Mouse (Mus musculus): ENCODE measurements at regions not wholly inside any gene's neighbourhood (a gene's known extent, or its start where the extent isn't known, plus 50 kb on each side); places are given as distances from the start of the nearest gene placed in this dataset.

DNA sequence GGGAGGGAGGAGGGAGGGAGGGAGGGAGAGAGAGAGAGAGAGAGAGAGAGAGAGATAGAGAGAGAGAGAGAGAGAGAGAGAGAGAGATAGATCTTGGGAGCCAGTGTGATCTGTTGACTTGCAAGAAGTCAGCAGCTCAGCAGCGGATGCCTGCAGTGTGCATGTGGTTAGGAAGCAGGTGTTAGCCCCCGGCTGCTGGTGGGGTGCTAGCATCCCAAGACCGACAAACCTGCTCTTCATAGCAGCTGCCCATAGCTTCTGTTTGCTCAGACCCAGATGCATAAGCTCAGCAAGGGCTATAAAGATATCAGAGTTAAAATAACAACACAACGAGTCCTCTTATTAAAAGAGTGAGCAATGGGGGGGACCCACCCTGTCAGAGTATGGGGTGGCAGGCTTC is 88.7 kb upstream of the Hdac4 start:
- Histone ChIP-seq H3K4me1 (ENCODE audit: control insufficient read depth in 1 of 2, insufficient read depth in 2 of 2) (no peaks in the 10 kb centered on the region), H3K27ac (ENCODE audit: insufficient read depth, low read depth) (no peak overlapping the region), H3K27me3 (replicated peaks) (peaks cover 85% of the 10 kb centered on the region), H3K4me2 (ENCODE audit: insufficient read depth, low read depth, poor library complexity, severe bottlenecking) (no peak overlapping the region), H3K9ac (ENCODE audit: insufficient read depth, low read depth) (no peak overlapping the region), H3K36me3 (replicated peaks in 1 of 2; ENCODE audit: control insufficient read depth in 1 of 2, insufficient read depth in 1 of 2, low read length in 1 of 2) (no peaks in the 10 kb centered on the region), H3K9me3 (replicated peaks; ENCODE audit: low read length) (no peaks in the 10 kb centered on the region), H3K79me2 (replicated peaks; ENCODE audit: control insufficient read depth, extremely low read depth, insufficient read depth, poor library complexity, severe bottlenecking) (no peaks in the 10 kb centered on the region), H3K4me3 (replicated peaks in 1 of 3; ENCODE audit: low read depth in 2 of 3, low read length in 2 of 3, poor library complexity in 1 of 3) (no peak overlapping the region)
- no peak for TF ChIP-seq POLR2AphosphoS2 (IDR thresholded peaks at IDR 0.05; ENCODE audit: low read depth, low read length)
- TF ChIP-seq ELF1 (IDR thresholded peaks at IDR 0.05; ENCODE audit: low read depth, low read length) = no peak
- TF ChIP-seq GABPA (IDR thresholded peaks at IDR 0.05; ENCODE audit: insufficient replicate concordance, low read depth, low read length) = no peak
- TF ChIP-seq USF1 (IDR thresholded peaks at IDR 0.05; ENCODE audit: low read depth, low read length) = no peak
- DNase-seq (ENCODE audit: extremely low read depth) = no peak
- dilution Hi-C loops (cut with MboI; ENCODE audit: extremely low pct_ligation_motif_present, extremely low pct_unique_long_range_greater_than_20kb, low sequenced_read_pairs) = no loop called here
- in situ Hi-C loops (cut with MboI; ENCODE audit: low pct_ligation_motif_present, low pct_unique_long_range_greater_than_20kb, low sequenced_read_pairs) = no loop called here

DNA sequence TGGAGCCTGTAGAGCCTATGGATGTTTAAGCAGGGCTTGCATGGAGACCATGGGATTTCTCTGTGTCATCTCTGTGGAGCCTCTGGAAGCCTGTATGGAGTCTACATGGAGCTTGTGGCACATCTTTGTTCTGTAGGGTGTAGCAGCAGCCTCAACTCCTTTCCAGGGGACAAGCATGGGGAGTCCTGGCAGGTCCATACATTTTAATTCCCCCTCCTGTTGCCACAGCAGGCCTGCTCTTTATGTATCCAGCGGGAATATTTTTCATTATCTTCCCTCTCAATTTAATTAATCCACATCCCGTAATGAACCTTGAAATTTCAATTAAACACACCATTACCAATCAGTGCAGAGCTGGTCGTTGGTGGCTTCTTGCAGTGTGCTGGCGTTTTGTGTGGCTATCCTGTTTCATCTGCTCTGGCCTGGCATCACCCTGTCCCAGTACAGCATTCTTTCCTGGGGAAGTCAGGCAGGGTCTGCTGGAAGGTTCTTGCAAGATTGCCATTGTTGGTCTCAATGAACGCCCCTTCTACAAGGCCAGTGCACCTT is 81.8 kb upstream of the Hdac4 start:
- TF ChIP-seq POLR2A (IDR thresholded peaks at IDR 0.05; ENCODE audit: low read depth, low read length) (no peak), ZMIZ1 (IDR thresholded peaks at IDR 0.05; ENCODE audit: low read depth, low read length) (no peak), CHD1 (IDR thresholded peaks at IDR 0.05; ENCODE audit: low read depth, low read length) (no peak), JUND (conservative IDR thresholded peaks at IDR 0.05; ENCODE audit: low read depth, low read length) (no peak), NRF1 (IDR thresholded peaks at IDR 0.05; ENCODE audit: low read depth, low read length) (no peak), CHD2 (IDR thresholded peaks at IDR 0.05; ENCODE audit: low read length) (no peak), UBTF (IDR thresholded peaks at IDR 0.05; ENCODE audit: low read depth, low read length) (no peak), MEF2A (IDR thresholded peaks at IDR 0.05; ENCODE audit: borderline replicate concordance, low read depth, low read length) (no peak), RCOR1 (conservative IDR thresholded peaks at IDR 0.05; ENCODE audit: low read depth, low read length) (no peak), SIN3A (IDR thresholded peaks at IDR 0.05; ENCODE audit: low read length) (no peak), ZC3H11A (IDR thresholded peaks at IDR 0.05; ENCODE audit: low read depth, low read length) (no peak), ELF1 (IDR thresholded peaks at IDR 0.05; ENCODE audit: low read depth, low read length) (no peak), IRF4 (IDR thresholded peaks at IDR 0.05; ENCODE audit: low read depth, low read length) (no peak), SMC3 (IDR thresholded peaks at IDR 0.05; ENCODE audit: low read depth, low read length) (no peak), ZNF384 (IDR thresholded peaks at IDR 0.05; ENCODE audit: low read depth, low read length) (no peak), NELFE (IDR thresholded peaks at IDR 0.05; ENCODE audit: low read depth, low read length) (no peak), ZKSCAN1 (IDR thresholded peaks at IDR 0.05; ENCODE audit: borderline replicate concordance, low read depth, low read length) (no peak)
- peaks cover 3% of the 10 kb centered on the region for H3K9me3 ChIP-seq (replicated peaks; ENCODE audit: low read length)
- H3K79me2 ChIP-seq (replicated peaks; ENCODE audit: control insufficient read depth, extremely low read depth, insufficient read depth, poor library complexity, severe bottlenecking) = no peaks in the 10 kb centered on the region
- H3K4me2 ChIP-seq (ENCODE audit: insufficient read depth, low read depth, poor library complexity, severe bottlenecking) = no peak overlapping the region
- DNase-seq (ENCODE audit: extremely low read depth) = no peak
- H3K27me3 ChIP-seq (replicated peaks) = peaks cover 79% of the 10 kb centered on the region
- no peaks in the 10 kb centered on the region for H3K36me3 ChIP-seq (replicated peaks in 1 of 2; ENCODE audit: control insufficient read depth in 1 of 2, insufficient read depth in 1 of 2, low read length in 1 of 2)
- dilution Hi-C loops (cut with MboI; ENCODE audit: extremely low pct_ligation_motif_present, extremely low pct_unique_long_range_greater_than_20kb, low sequenced_read_pairs) (no loop called here), in situ Hi-C loops (cut with MboI; ENCODE audit: low pct_ligation_motif_present, low pct_unique_long_range_greater_than_20kb, low sequenced_read_pairs) (no loop called here)
- no peak overlapping the region for H3K4me3 ChIP-seq (replicated peaks in 1 of 3; ENCODE audit: low read depth in 2 of 3, low read length in 2 of 3, poor library complexity in 1 of 3)
- no peaks in the 10 kb centered on the region for H3K4me1 ChIP-seq (ENCODE audit: control insufficient read depth in 1 of 2, insufficient read depth in 2 of 2)
- H3K9ac ChIP-seq (ENCODE audit: insufficient read depth, low read depth) = no peak overlapping the region
- H3K27ac ChIP-seq (ENCODE audit: insufficient read depth, low read depth) = no peak overlapping the region

Measured in CH12.LX (cell line).